Mouse (Mus musculus): ENCODE results near the gene Olfr1367.

GRCm38 (mm10) chr13:21397486-21397885 lies 50.8 kb downstream of the Olfr1367 start:
- TF ChIP-seq CTCF (IDR thresholded peaks at IDR 0.05; ENCODE audit: low read depth, low read length), result no peak
- no peak for TF ChIP-seq EP300 (IDR thresholded peaks at IDR 0.05; ENCODE audit: insufficient read depth, low read depth, low read length)

Measured in ES-Bruce4 (cell line).